Mouse (Mus musculus) brain, adult 10 weeks (tissue): ENCODE measurements around the gene Zfp689. TPM values are rescaled to one million over a fixed set of nuclear protein-coding genes. Genes with fewer than 3 reads are reported as not detected.

Experiments
- polyA plus RNA-seq: library from polyadenylated mRNA; stranded (reverse); fragments of 350-450 nt; fragmentation: Illumina TruSeq; extraction: RNeasy Lipid Tissue Mini Kit (QIAGEN cat#74804); gene quantifications from one replicate; pipeline ENCODE4 v1.2.3, GENCODE M21; 2015; ENCODE audit warnings: low read depth, low replicate concordance

The Zfp689 gene
- polyA plus RNA-seq: 4.0 TPM

GRCm38 (mm10) chr7:127448521-127449300 is at the start of gene Zfp689:
Zfp689 (minus strand) TSS chr7:127449158.

DNA sequence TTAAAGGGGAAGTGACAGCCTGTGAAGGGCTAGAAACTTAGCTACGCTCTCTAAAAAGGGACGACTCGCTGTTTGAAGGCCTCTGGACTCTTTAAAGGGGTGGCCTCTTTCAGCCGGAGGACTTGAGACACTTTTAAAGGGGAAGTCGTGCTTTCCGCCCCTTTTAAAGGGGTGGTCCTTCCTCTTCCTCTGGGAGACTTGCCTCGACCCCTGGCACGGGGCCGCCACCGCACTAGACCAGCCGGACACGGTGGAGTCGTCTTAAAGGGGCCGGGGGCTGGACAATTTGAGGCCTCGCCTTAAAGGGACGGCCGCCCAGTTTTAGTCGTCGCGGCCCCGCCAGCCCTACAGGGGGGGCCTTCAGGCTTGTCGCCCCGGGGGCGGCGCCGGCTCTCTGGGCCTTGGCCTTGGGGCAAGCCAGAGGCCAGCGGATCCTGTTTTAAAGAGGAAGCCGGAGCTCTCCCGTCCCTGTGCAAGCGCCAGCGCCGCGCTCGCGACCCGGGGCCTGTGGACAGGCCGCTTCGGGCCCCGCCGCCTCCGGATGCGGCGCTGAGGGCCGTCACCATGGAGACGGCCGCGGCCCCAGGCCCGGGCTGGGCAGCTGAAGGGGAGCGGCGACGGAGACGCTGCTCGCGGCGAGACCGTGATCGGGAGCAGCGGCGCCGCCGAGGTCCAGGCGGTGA is 29.8 kb upstream of the Zfp689 start, which contains the start of gene Fbrs:
Gene Fbrs (plus strand): TSS at position 565 of the 683 bp plus-strand sequence.

GRCm38 (mm10) chr7:127459311-127459710 is 10.4 kb upstream of the Zfp689 start, which contains the start of gene Prr14:
Prr14 (plus strand) TSS chr7:127459611.

DNA sequence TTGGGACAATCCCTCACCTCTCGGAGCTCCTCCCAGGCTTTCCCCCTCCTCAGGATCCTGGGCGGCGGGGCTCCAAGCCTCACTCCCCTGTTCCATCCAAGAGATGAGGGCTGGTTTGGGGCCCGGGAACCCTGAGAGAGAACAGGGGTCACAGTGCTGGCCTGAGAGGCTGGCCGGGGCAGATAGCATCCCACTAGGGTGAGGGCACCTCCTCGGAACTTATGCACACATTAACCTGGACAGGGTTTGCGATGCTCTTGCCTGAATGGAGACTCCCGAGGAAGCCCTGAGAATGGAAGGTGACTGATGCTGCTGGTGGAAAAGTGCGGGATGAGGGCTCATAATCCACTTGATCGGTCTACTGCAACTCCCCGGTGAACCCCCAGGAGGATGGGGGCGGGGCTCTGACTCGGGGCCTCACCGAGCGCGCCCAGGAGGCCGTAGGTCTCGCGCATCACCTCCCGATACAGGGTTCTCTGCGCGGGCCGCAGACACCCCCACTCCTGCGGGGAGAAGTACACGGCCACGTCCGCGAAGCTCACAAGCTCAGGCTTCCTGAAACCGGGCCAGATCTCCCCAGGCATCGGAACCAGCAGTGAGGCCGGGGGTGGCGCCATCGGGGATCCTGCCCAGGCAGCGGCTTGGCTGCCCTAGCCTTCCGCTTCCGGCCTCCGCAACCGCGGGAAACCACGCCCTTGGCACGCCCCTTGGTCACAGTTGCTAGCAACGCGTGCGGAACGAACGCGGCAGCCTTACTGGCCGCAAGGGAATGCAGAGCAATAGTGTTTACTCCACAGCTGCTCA is 27.4 kb downstream of the Zfp689 start, which contains the start of gene Zfp688:
Gene Zfp688 (minus strand): TSS at position 681 of the 804 bp plus-strand sequence.

GRCm38 (mm10) chr7:127406002-127406987 is 42.7 kb downstream of the Zfp689 start, which contains the start of gene Zfp764:
Zfp764 (minus strand) TSS chr7:127406822.

DNA sequence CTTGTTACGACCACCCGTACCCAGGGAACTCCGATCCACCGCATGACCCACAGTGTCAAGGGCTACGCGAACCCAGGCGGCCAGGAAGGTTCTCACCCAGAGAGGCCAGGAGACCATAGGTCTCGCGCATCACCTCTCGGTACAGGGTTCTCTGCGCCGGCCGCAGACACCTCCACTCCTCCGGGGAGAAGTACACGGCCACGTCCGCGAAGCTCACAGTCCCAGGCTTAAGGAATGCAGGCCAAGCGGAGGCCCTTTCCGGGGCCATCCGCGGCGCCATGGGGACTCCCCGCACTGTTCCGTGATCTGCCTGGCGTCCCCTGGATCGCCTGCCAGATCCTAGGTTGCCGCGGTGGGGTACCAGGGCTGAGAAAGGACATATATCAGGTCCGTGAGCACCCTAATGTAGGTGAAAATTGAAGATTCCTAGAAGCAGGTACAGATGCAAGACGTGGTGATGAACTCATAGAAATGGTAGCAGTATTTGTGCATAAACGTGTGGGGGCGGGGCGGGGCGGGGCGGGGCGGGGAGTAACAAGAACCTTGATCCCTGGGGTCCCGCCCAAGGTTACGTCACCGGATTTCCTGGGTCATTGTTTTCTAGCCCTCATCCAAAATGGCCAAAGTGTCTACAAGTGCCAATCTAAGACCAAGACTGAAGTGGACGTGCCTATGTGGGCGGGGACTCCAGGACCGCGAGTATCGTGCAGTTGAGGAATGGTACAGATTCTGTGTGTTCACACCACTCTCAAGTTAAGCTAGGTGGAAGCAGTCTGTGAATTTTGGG is 55.6 kb downstream of the Zfp689 start, which contains the start of gene E430018J23Rik:
Gene E430018J23Rik (minus strand): TSS at position 473 of the 787 bp plus-strand sequence.

Other genes with a start within 250 kb of the Zfp689 start
- gene Tbc1d10b, start 240.7 kb downstream of the Zfp689 start, polyA plus RNA-seq: 53.6 TPM
- 5.3 TPM for gene Mylpf, start 240.3 kb downstream of the Zfp689 start, polyA plus RNA-seq
- gene Zfp553, start 216.1 kb downstream of the Zfp689 start, polyA plus RNA-seq: 14.3 TPM
- 6.4 TPM for gene Sept1, start 216.0 kb downstream of the Zfp689 start, polyA plus RNA-seq
- 23.6 TPM for gene Zfp771, start 204.9 kb downstream of the Zfp689 start, polyA plus RNA-seq
- 44.7 TPM for gene Dctpp1, start 188.4 kb downstream of the Zfp689 start, polyA plus RNA-seq
- 35.9 TPM for gene Sephs2, start 175.1 kb downstream of the Zfp689 start, polyA plus RNA-seq
- gene Itgal, start 152.9 kb downstream of the Zfp689 start, polyA plus RNA-seq: 0.46 TPM
- gene Zfp768, start 103.6 kb downstream of the Zfp689 start, polyA plus RNA-seq: 11.7 TPM
- gene Zfp747, start 73.1 kb downstream of the Zfp689 start, polyA plus RNA-seq: 5.3 TPM
- 2.3 TPM for gene 9130019O22Rik, start 62.0 kb downstream of the Zfp689 start, polyA plus RNA-seq
- 5.9 TPM for gene E430018J23Rik, start 55.5 kb downstream of the Zfp689 start, polyA plus RNA-seq
- gene Zfp764, start 42.3 kb downstream of the Zfp689 start, polyA plus RNA-seq: 5.1 TPM
- 20.0 TPM for gene Zfp688, start 27.1 kb downstream of the Zfp689 start, polyA plus RNA-seq
- 26.1 TPM for gene Prr14, start 10.5 kb upstream of the Zfp689 start, polyA plus RNA-seq
- 44.8 TPM for gene Fbrs, start 30.0 kb upstream of the Zfp689 start, polyA plus RNA-seq
- gene Srcap, start 62.8 kb upstream of the Zfp689 start, polyA plus RNA-seq: 22.6 TPM
- gene Gm42715, start 70.4 kb upstream of the Zfp689 start, polyA plus RNA-seq: 11.1 TPM
- gene Tmem265, start 112.2 kb upstream of the Zfp689 start, polyA plus RNA-seq: not detected
- 93.0 TPM for gene Phkg2, start 124.2 kb upstream of the Zfp689 start, polyA plus RNA-seq
- 12.4 TPM for gene Ccdc189, start 139.4 kb upstream of the Zfp689 start, polyA plus RNA-seq
- gene Rnf40, start 139.6 kb upstream of the Zfp689 start, polyA plus RNA-seq: 30.1 TPM
- 10.7 TPM for gene Zfp629, start 166.6 kb upstream of the Zfp689 start, polyA plus RNA-seq